Mouse (Mus musculus) thymus, postnatal 36 days (tissue): ENCODE results near the gene Tsen54.

Experiments
- DNase-seq, 2 experiments: peaks; one replicate each; pipeline ENCODE4 v3.0.0; 2022; ENCODE audit warnings: mixed read lengths in 2 of 2

Gene Tsen54

DNA sequence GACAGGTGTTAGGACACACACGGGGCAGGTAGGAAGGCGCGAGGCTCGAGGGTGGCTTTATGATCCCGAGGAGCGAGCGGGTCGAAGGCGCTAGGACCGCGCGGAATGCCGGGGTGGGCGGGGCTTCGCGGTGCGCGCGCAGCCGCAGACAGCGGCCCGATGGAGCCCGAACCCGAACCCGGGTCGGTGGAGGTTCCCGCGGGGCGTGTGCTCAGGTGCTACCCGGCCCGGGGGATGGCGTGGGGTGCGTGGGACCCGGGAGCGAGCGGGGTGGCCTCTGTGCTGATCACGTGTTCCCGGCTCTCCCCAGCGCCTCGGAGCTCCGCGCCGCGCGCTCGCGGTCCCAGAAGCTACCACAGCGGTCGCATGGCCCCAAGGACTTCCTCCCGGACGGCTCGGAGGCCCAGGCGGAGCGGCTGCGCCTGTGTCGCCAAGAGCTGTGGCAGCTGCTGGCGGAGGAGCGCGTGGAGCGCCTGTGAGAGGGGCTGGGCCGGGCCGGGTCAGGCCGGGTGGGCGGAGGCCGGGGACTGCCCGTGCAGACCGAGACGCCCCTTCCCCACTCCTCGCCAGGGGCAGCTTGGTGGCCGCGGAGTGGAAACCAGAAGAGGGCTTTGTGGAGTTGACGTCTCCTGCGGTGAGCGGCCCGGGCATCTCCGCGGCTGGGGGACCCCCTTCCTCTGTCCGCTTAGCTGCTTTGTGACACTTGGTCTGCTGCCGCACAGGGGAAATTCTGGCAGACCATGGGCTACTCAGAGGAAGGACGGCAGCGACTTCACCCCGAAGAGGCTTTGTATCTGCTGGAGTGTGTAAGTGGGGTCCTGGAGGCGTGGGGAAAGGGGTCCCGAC, at the start of gene Tsen54:
Gene Tsen54, plus strand, starts transcription at position 120 of the 846 bp plus-strand sequence.
- peak; percentile 82 to 83 for DNase-seq

DNA sequence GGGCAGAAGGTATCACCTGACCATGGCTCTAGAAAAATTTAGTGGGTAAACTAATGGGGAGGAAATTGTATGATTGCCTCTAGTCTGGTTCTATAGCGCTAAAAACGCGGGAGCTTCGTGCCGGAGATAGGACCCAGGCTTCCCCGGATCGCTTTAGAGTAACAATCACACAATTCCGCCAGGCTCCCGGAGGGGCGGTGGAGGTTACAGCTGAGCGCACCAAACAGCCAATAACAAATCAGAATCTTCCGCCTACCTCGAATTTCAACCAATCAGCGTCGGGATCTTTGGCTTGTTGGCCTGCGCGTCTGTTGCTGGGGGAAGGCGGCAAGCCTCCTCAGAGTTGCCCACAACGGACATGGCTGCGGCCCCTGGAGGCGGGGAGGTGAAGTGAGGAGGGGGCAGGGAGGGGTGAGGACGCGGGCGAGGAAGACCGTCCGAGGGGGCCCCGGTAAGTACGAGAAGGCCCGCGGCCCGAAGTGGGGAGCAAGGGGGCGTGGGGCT, 49.4 kb upstream of the Tsen54 start, which contains the start of gene Tmem94:
Gene Tmem94, plus strand, starts transcription at position 331 of the 504 bp plus-strand sequence.
- peak; percentile 95 to 97 for DNase-seq

DNA sequence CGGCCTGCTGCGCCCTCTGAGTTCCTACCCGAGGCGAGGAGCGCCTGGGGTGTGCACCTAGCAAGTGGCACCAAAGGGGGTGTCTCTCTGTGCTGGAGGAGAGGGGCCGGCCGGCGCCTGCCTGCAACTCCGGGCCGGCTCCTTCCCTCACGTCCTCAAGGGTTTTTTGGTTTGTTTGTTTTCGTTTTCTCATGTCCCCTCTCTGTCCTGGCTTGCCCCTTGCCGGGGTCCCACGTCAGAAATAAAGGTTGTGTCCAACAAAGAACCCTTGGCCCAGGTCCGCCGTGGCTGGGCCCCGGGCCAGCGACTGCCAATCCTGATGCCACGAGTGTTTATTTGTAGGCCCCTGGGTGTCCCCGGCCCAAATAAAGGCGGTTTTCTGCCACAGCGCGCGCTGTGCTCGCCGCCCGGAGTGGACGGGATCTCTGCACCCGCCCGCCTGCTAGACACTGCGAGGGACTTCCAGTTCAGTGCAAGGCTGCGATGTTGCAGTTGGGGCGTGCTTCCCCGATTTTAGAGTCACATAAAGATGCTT, 48.9 kb upstream of the Tsen54 start:
- no peak for DNase-seq

- no peak for DNase-seq
These were observed 48.1 kb upstream of the Tsen54 start for GRCm38 (mm10) chr11:115766356-115766943.

DNA sequence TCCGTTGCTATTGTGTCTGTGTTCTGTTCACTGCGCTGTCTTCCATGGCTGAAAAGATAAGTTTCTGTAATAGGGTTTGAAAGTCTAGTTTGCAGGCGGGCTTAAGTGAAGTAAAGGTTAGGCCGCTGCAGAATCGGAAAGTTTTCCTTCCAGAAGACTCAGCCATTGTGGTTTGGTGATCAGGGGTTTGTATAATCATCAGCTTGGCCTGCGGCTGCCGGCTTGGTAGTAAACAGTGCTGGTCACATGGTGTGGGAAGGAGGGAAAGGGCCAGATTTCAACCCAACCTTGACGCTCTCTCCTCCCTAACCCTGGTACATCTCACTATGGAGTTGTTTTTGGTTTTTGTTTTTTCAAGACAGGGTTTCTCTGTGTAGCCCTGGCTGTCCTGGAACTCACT, 47.5 kb upstream of the Tsen54 start:
- DNase-seq, result no peak

DNA sequence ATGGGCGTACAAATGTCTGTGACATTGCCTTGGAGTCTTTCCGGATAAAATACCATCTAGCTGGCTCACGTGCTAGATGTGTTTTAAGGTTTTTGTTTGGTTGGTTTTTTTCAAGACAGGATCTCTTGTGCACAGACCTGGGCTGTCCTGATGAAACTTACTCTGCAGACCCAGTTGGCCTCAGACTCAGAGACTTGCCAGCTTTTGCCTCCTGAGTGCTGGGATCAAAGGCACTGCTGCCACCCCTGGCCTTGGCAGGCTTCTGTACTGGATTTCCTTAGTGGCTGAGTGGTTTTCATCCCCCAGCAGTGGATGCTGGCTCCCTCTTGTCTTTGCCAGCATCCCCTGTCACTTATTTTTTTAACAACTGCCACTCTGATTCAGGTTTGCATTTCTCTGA, 45.6 kb upstream of the Tsen54 start:
- no peak for DNase-seq

DNA sequence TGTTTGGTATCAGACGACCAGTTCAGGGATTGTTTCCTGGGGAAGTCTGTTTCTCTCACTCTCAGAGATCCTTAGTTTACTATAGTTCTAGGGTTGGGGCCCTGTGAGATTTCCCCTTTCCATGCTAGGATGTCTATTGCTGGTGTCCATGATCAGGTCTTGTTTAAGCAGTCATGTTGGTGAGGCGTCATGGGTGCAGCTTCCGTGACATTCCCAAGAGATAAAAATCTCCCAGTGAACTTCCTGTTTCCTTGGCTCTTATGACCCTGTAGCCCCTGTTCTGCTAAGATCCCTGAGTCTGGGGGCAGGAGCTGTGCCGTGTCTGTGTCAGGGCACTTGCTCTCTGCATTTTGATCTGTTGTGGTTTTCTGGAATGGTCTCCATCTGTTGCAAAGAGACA, 39.9 kb upstream of the Tsen54 start:
- DNase-seq, result no peak

DNA sequence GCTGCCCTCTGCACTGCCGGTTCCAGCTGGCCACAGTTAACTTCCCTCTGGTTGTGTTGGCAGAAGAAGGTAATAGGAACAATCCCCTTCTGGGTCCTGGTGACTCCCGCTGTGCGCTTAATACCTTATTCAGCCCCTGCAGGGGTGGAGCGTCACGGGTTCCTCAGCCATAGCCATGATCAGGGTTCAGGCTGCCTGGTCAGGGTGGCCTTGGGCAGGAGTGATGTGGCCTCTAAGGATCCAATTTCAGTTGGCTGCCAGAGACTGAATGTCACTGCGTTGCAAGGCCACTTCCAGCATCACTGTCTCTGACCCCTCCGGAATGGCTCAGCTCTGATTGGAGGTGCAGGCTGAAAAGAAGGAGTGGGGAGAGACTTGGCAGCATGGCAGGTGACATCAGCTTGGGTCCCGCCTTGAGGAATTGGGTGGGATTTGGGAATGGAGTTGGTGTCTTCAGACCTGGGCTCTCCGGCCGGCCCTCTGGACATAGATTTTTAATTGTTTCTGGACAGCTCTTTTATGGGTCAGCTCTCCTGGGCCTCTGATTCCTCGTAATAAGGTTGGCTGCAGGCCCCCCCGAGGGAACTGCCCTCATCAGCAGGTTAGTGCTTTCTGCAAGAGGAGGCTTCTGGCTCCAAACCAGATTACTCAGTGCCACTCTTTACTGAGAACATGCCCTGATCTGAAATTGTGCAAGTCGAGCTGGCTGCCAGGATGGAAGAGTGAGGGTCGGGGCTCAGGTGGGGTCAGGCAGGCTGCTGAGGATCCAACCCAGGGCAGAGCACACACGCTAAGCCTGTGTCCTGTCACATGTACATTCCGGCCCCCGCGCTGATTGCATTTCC, 38.5 kb upstream of the Tsen54 start:
- no peak for DNase-seq

GRCm38 (mm10) chr11:115776954-115777353, 37.6 kb upstream of the Tsen54 start:
- no peak for DNase-seq

- no peak for DNase-seq
These were observed 36.8 kb upstream of the Tsen54 start for GRCm38 (mm10) chr11:115777487-115778335.

GRCm38 (mm10) chr11:115779038-115779571, 35.4 kb upstream of the Tsen54 start:
- peak; percentile 23 to 43 for DNase-seq

DNA sequence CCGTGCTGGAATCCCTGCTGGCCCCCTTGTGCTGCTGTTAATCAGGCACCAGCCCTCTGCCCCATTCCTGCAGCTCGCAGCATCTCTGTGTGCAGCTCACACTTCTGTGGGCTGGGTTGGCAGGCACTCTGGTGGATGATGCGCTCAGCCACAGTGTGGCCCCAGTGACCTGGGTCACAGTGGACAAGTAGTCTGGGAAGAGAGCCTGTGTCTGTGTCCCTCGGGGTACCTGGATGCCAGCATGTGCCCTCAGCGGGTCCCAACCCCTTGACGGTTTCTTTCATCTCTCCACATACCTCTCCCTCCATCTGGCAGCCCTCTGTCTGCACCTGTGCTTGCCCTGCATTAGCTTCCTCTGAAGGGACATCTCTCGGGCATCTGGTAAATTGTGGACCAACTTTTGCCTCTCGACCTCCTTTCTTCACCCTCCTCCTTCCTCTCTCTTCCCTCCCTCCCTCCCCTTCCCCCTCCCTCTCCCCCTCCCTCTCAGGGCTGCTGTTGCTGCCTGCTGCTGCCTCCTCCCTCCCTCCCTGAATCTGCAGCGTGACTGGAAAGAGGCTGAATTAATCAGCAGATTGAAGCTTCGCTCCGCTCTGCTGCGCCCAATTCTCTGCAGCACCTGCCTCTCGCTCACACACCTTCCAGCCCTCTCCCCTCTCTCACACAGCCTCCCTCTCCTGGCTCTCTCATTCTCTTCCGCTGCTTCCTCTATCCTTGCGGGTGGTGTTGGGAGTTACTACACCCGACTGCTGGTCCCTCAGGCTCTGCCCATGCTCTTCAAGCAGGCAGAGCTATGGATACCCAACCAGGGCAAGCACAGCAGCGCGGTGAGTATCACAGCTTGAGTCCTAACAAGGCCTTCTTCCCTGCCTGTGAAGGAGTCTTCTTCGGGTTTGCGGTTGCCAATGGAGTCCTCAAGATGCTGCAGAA, 34.1 kb upstream of the Tsen54 start:
- peak in 1 of 2 experiments; percentile 2 for DNase-seq

- DNase-seq, result no peak
These were observed 28.1 kb upstream of the Tsen54 start for GRCm38 (mm10) chr11:115786473-115786872.

- DNase-seq, result no peak
These were observed 24.7 kb upstream of the Tsen54 start for GRCm38 (mm10) chr11:115789787-115790186.

GRCm38 (mm10) chr11:115791919-115792318, 22.6 kb upstream of the Tsen54 start:
- no peak for DNase-seq

GRCm38 (mm10) chr11:115792353-115792752, 22.2 kb upstream of the Tsen54 start:
- DNase-seq, result no peak

DNA sequence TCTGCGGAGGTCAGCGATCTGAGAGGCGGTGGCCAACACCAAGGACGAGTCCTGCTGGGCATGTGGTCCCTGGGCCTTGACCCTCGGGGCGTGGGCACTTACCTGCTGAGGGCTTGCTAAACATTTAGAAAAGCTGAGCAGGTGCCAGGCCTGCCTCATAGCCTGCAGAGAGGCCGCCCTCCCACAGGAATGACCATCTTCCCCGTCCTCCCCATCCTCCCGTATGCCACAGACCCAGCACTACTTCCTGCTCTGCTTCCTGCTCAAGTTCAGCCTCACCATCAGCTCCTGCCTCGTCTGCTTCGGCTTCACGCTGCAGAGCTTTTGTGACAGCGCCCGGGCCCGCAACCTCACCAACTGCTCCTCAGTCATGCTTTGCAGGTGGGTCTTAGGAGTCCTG, 17.6 kb upstream of the Tsen54 start:
- no peak for DNase-seq

DNA sequence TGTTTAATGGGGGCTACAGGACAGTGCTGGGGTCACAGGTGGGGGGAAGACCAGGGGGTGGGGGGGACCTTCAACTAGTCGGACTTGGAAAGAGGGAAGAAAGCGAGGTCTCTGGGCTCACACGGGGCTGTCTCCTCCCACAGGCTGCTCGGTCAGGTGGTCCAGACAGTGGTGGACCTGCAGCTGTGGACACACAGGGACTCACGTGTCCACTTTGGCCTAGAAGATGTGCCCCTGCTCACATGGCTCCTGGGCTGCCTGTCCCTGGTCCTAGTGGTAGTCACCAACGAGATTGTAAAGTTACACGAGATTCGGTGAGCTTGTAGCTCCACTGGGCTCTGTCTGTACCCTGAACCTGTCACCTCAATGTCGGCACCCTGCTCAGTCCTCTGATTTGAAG, 16.9 kb upstream of the Tsen54 start:
- no peak for DNase-seq

GRCm38 (mm10) chr11:115800981-115801380, 13.5 kb upstream of the Tsen54 start:
- DNase-seq, result no peak

GRCm38 (mm10) chr11:115803072-115803709, 11.3 kb upstream of the Tsen54 start:
- no peak for DNase-seq
